Mouse (Mus musculus): ENCODE measurements around the gene Elp6.

Elp6 gene

DNA sequence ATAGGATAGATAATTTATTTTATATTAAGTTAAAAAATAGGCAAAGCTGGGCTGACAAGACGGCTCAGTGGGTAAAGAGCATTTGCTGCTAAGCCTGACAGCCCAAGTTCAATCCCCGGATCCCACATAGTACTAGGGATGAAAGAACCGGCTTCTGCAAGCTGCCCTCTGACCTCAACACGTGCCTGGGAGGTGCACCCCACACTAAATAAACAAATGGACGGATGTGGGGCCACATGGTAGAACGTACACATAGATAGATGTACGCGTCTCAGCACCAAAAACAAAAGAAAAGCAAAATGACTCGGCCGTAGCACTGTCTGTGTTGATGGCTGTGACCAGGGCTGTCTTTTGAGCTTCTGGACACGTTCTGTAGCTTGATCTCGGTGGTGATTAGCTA lies 56.3 kb downstream of the Elp6 start:
- no peak for DNase-seq (ENCODE audit: inconsistent ontology term)

DNA sequence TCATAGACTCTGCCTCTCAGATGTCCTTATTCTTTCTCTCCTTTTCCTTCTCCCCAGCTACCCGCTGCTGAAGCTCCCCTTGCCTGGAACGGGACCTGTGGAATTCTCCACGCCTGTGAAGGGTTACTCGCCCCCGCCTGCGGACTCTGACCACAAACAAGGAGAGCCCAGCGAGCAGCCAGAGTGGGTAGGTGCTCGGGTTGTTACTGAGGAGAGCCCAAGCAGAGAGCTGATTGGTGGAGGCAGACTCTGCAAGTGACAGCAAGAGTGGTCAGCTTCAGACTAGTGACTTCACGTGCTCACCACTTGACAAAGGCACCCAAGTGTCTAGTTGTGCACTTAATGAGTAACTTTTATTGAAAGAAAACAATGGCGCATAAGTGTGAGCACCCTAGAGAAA lies 57.4 kb downstream of the Elp6 start:
- no peak for DNase-seq (ENCODE audit: inconsistent ontology term)

DNA sequence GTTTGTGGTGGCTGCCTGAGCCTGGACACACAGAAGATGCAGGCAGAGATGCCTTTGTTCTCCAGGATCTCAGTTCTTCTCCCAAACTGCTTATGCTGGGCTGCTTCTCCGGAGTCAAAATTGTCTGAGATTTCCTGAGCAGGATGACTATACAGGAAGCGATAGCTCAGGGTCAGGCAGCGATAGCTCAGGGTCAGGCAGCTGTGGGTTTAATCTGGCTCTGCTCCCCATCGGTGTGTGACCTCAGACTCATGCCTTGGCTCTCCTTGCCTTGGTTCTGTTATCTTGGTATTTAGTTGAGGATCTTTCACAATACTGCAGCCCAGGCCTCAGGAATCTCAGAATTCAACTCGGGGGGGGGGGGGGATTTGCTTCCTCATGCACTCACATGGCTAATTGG lies 61.8 kb downstream of the Elp6 start:
- peak; percentile 56 for DNase-seq (ENCODE audit: inconsistent ontology term)

DNA sequence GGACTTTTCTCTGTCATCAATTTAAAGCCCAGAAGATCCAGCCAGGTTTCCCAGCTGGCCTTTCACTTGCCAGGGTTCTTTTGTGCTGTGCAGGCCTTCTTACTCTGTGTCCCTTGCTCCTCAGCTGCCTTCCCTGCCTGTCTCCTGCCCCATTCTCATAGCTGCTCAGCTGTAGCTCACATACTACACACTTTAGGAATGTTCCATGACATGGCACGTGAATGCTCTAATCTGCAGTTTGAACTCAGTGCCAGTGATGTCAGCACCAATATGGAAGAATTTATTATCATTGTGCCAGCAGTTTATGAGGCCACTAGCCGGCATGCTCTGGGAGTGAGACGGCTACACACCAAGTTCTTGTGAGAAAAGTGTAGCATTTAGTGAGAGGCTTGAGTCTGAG lies 64.9 kb downstream of the Elp6 start:
- DNase-seq (ENCODE audit: inconsistent ontology term) = no peak
